Mouse (Mus musculus) kidney, adult 2 months (tissue): Measurements from ENCODE around the gene Ifnar2. TPM values are rescaled to one million over a fixed set of nuclear protein-coding genes. Genes with fewer than 3 reads are reported as not detected.

Source experiments
- DNase-seq: peaks from one replicate; pipeline ENCODE4 v3.0.0; 2021
- H3K27ac ChIP-seq: fragments of 200-500 bp; 2 replicates; pipeline ENCODE4 v1.5.1; 2012; ENCODE audit warnings: low read depth, low read length, control low read depth, inconsistent platforms; ENCODE audit not compliant: insufficient read depth
- H3K27me3 ChIP-seq: fragments of 200-500 bp; replicated peaks from 2 replicates; pipeline ENCODE4 v1.6.1; 2012; ENCODE audit warnings: mild to moderate bottlenecking, moderate library complexity, low read length, inconsistent platforms; ENCODE audit not compliant: control insufficient read depth, insufficient read depth
- H3K36me3 ChIP-seq: fragments of 200-500 bp; 2 replicates; pipeline ENCODE4 v1.6.1; 2012; ENCODE audit warnings: mild to moderate bottlenecking, moderate library complexity, low read length, inconsistent platforms; ENCODE audit not compliant: control insufficient read depth, insufficient read depth
- H3K4me1 ChIP-seq: fragments of 200-500 bp; 2 replicates; pipeline ENCODE4 v1.6.1; 2011; ENCODE audit warnings: low read length; ENCODE audit not compliant: control insufficient read depth, insufficient read depth
- H3K4me3 ChIP-seq: fragments of 200-500 bp; 2 replicates; pipeline ENCODE4 v1.5.1; 2011; ENCODE audit warnings: mild to moderate bottlenecking, low read depth, low read length, control low read depth; ENCODE audit not compliant: insufficient read depth
- CTCF ChIP-seq: fragments of 200-500 bp; conservative IDR thresholded peaks from 2 replicates; pipeline ENCODE4 v1.5.1; 2011; ENCODE audit warnings: low read depth, mild to moderate bottlenecking, control low read depth, low read length, moderate library complexity, mixed read lengths; ENCODE audit not compliant: insufficient read depth, insufficient read length
- POLR2A ChIP-seq: fragments of 200-500 bp; IDR thresholded peaks from one replicate; pipeline ENCODE4 v1.6.1; 2011; ENCODE audit warnings: low read depth, low read length, control low read depth
- WGBS: fragments of 180-500 bp; shearing (Covaris S2); methylation state at CpG from one replicate; pipeline ENCODE4 v1.1.7; 2018; 5-methylcytosine and 5-hydroxymethylcytosine counted together
- polyA plus RNA-seq: library from polyadenylated mRNA; depleted of rRNA; stranded (reverse); fragments of >200 nt; gene quantifications from 2 replicates; pipeline ENCODE4 v1.2.3, GENCODE M21; 2012

Ifnar2 gene
- polyA plus RNA-seq, 1 experiment, result 57.1 TPM

DNA sequence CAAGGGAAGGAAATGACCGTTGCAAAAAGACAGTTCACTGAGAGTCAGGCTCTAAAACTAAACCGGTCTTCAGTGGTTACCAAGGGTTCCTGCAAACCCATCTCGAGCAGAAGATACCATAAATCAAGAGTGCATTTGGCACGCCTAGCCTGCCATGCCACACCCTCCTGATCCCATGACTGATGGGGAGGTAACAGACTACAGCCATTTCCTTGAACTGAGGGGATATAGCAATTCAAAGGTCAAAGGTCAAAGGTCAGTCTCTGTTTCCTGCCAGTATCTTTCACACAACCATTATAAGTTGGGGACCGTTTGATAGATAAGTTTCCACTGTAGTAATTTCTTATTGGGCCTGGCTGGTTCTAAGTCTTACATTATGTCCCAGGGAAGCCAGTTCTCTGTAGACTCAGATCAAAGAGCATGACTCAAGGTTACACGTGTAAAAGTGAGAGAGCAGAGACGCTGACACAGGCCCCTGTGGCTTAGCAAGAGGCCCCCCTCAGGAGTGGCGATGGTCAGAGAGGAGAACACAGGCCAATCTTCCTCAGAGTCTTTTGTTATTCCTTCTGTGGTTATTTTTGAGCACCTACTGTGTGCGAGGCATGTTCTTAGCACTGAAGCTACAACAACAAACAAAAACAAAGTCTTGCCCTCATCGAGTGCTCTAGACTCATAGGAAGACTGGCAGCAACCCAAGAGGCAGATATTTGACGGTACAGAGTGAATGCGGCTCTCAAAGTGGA, 40.7 kb downstream of the Ifnar2 start:
- TF ChIP-seq POLR2A, result no peak
- TF ChIP-seq CTCF, result no peak
- 32% methylated on average over 12 of the region's 12 CpGs for WGBS
- Histone ChIP-seq H3K4me3 (no peak overlapping the region), H3K36me3 (no peaks in the 10 kb centered on the region; the same call in 1 of the 2 replicates), H3K27me3 (no peaks in the 10 kb centered on the region), H3K27ac (peak overlapping the region; percentile 25), H3K4me1 (peaks cover 13% of the 10 kb centered on the region)
- DNase-seq, result peak; percentile 91

GRCm38 (mm10) chr16:91415391-91416189, 43.0 kb downstream of the Ifnar2 start:
- peaks cover 10% of the 10 kb centered on the region for H3K4me1 ChIP-seq
- no peaks in the 10 kb centered on the region for H3K27me3 ChIP-seq
- 51% methylated on average over 9 of the region's 9 CpGs for WGBS
- peaks cover 3% of the 10 kb centered on the region for H3K36me3 ChIP-seq
- DNase-seq, result peak; percentile 52
- no peak overlapping the region for H3K4me3 ChIP-seq
- H3K27ac ChIP-seq, result peak overlapping the region; percentile 37; the same call in 1 of the 2 replicates
- TF ChIP-seq POLR2A (no peak), CTCF (no peak)

DNA sequence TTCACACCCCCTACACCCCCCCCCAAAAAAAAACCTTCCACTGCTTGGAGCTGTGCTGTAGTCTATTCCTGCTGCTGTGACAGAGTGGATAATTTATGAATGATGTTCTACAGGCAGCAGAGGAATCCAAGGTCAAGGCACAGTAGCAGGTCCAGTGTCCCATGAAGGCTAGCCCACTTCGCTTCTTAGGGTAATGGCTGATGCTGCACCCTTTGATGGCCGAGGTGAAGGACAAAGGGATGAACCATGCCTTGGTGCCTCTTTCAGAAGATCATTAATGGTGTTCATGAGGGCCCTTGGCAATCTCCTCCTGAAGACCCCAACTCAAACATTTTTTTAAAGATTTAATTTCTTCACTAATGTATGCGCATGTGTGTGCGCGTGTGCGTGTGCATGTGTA, 43.8 kb downstream of the Ifnar2 start:
- Histone ChIP-seq H3K27me3 (no peaks in the 10 kb centered on the region), H3K4me1 (peaks cover 10% of the 10 kb centered on the region), H3K4me3 (no peak overlapping the region), H3K27ac (no peak overlapping the region), H3K36me3 (peaks cover 3% of the 10 kb centered on the region)
- no peak for TF ChIP-seq CTCF
- TF ChIP-seq POLR2A, result no peak
- DNase-seq, result no peak
- WGBS, result 88% methylated on average over 6 of the region's 6 CpGs

DNA sequence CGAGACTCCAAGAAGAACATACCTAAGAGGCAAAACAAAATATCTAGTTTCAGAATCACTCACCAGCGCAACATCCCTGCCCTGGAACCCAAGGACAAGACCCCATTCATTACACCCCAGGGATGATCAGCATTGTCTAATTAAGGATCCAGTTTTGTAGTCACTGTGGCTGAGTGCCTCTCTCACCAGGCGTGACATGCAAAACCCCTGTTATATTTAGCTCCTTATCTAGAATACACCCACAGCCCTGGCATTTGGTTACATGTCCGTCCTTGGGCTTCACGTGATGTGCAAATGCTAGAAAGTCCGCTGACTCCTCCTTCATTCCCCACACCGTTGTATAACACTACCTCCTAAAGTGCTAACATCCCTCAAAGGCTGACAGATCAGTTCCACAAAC, 44.4 kb downstream of the Ifnar2 start:
- no peaks in the 10 kb centered on the region for H3K27me3 ChIP-seq
- H3K36me3 ChIP-seq, result peaks cover 3% of the 10 kb centered on the region
- no peak overlapping the region for H3K4me3 ChIP-seq
- H3K4me1 ChIP-seq, result peaks cover 8% of the 10 kb centered on the region
- no peak overlapping the region for H3K27ac ChIP-seq
- 76% methylated on average over 7 of the region's 7 CpGs for WGBS
- TF ChIP-seq POLR2A (no peak), CTCF (no peak)
- no peak for DNase-seq

GRCm38 (mm10) chr16:91418531-91418930, 45.9 kb downstream of the Ifnar2 start:
- 50% methylated on average over 5 of the region's 5 CpGs for WGBS
- peak; percentile 78 for DNase-seq
- peaks cover 3% of the 10 kb centered on the region for H3K36me3 ChIP-seq
- no peak for TF ChIP-seq POLR2A
- no peak for TF ChIP-seq CTCF
- no peak overlapping the region for H3K4me3 ChIP-seq
- no peak overlapping the region for H3K27ac ChIP-seq
- H3K4me1 ChIP-seq, result peaks cover 5% of the 10 kb centered on the region; the same call in 1 of the 2 replicates
- no peaks in the 10 kb centered on the region for H3K27me3 ChIP-seq

- WGBS, result 95% methylated on average over 6 of the region's 6 CpGs
- no peaks in the 10 kb centered on the region for H3K27me3 ChIP-seq
- no peak overlapping the region for H3K4me3 ChIP-seq
- TF ChIP-seq CTCF (no peak), POLR2A (no peak)
- no peaks in the 10 kb centered on the region; the same call in 1 of the 2 replicates for H3K4me1 ChIP-seq
- no peak overlapping the region for H3K27ac ChIP-seq
- peaks cover 2% of the 10 kb centered on the region for H3K36me3 ChIP-seq
- DNase-seq, result no peak
Observed at GRCm38 (mm10) chr16:91425816-91426215, 53.2 kb downstream of the Ifnar2 start.

GRCm38 (mm10) chr16:91426586-91426985, 54.0 kb downstream of the Ifnar2 start:
- 64% methylated on average over 4 of the region's 4 CpGs for WGBS
- H3K36me3 ChIP-seq, result peaks cover 2% of the 10 kb centered on the region
- H3K27ac ChIP-seq, result peak overlapping the region; percentile 81

More at GRCm38 (mm10) chr16:91426586-91426985, 54.0 kb downstream of the Ifnar2 start:
- DNase-seq, result no peak
- no peak overlapping the region for H3K4me3 ChIP-seq
- no peak for TF ChIP-seq POLR2A
- no peak for TF ChIP-seq CTCF
- H3K4me1 ChIP-seq, result no peaks in the 10 kb centered on the region; the same call in 1 of the 2 replicates
- no peaks in the 10 kb centered on the region for H3K27me3 ChIP-seq
